Mouse (Mus musculus): ENCODE results near the gene Zc4h2.

Zc4h2 gene

GRCm38 (mm10) chrX:95657804-95658599, at the start of gene Zc4h2:
Gene Zc4h2 (minus strand): TSS chrX:95658509.
- peak; percentile 52 for DNase-seq (ENCODE audit: low spot score)

- no peak for DNase-seq (ENCODE audit: low spot score)
Observed at GRCm38 (mm10) chrX:95687119-95687518, 28.8 kb upstream of the Zc4h2 start.

- DNase-seq (ENCODE audit: low spot score) = no peak
Observed at GRCm38 (mm10) chrX:95682206-95682605, 23.9 kb upstream of the Zc4h2 start.

- peak; percentile 3 for DNase-seq (ENCODE audit: low spot score)
Observed at GRCm38 (mm10) chrX:95658600-95659084, 333 bp upstream of the Zc4h2 start.

GRCm38 (mm10) chrX:95600609-95601008, 57.7 kb downstream of the Zc4h2 start:
- DNase-seq (ENCODE audit: low spot score) = no peak

Data from layer of hippocampus, adult 9-10 months (tissue).